Mouse (Mus musculus) midbrain, postnatal 0 days (tissue): Measurements from ENCODE around the gene Nr6a1. TPM values are rescaled to one million over a fixed set of nuclear protein-coding genes. Genes with fewer than 3 reads are reported as not detected.

Experiments
- ATAC-seq: fragments of 200-750 bp; cut with Nextera tagmentation; 2 replicates; pipeline ENCODE4 v1.8.0; 2017; ENCODE audit warnings: moderate number of reproducible peaks, mild to moderate bottlenecking, moderate TSS enrichment, moderate library complexity; ENCODE audit not compliant: low FRiP score
- DNase-seq: peaks from one replicate; pipeline ENCODE4 v3.0.0-alpha.2; 2015; ENCODE audit warnings: low spot score
- H3K27ac ChIP-seq: fragments of 300-500 bp; sonication (generic); 2 replicates; pipeline ENCODE4 v1.5.1; 2014; ENCODE audit warnings: low read depth, mild to moderate bottlenecking, low read length, mixed read lengths
- H3K27me3 ChIP-seq: fragments of 300-500 bp; sonication (generic); 2 replicates; pipeline ENCODE4 v1.6.1; 2014; ENCODE audit warnings: low read length, control low read depth, mixed read lengths; ENCODE audit not compliant: insufficient read depth
- H3K36me3 ChIP-seq: fragments of 300-500 bp; sonication (generic); 2 replicates; pipeline ENCODE4 v1.6.1; 2014; ENCODE audit warnings: low read length, control low read depth, mixed read lengths; ENCODE audit not compliant: insufficient read depth
- H3K4me1 ChIP-seq: fragments of 300-500 bp; sonication (generic); 2 replicates; pipeline ENCODE4 v1.6.1; 2014; ENCODE audit warnings: mild to moderate bottlenecking, control low read depth, antibody characterized with exemption, low read length, mixed read lengths; ENCODE audit not compliant: insufficient read depth
- H3K4me2 ChIP-seq: fragments of 300-500 bp; sonication (generic); 2 replicates; pipeline ENCODE4 v1.6.1; 2014; ENCODE audit warnings: low read depth, mild to moderate bottlenecking, low read length, mixed read lengths; ENCODE audit not compliant: poor library complexity, severe bottlenecking
- H3K4me3 ChIP-seq: fragments of 300-500 bp; sonication (generic); 2 replicates; pipeline ENCODE4 v1.5.1; 2014; ENCODE audit warnings: low read depth, mild to moderate bottlenecking, low read length, moderate library complexity
- H3K9ac ChIP-seq: fragments of 300-500 bp; sonication (generic); replicated peaks from 2 replicates; pipeline ENCODE4 v1.6.1; 2014; ENCODE audit warnings: mild to moderate bottlenecking, low read length, moderate library complexity, mixed read lengths; ENCODE audit not compliant: poor library complexity, severe bottlenecking
- H3K9me3 ChIP-seq: fragments of 300-500 bp; sonication (generic); 2 replicates; pipeline ENCODE4 v1.6.1; 2016; ENCODE audit warnings: low read length, control low read depth
- CTCF ChIP-seq: IDR thresholded peaks from 2 replicates; pipeline ENCODE4 v1.5.1; 2016; ENCODE audit warnings: antibody characterized with exemption, mild to moderate bottlenecking
- WGBS: fragments of 180-500 bp; shearing (Covaris S2); extraction: QIAGEN DNeasy Blood & Tissue Kit; methylation state at CpG from one replicate; pipeline ENCODE4 v1.1.7; 2014; 5-methylcytosine and 5-hydroxymethylcytosine counted together
- polyA plus RNA-seq: library from polyadenylated mRNA; unstranded; fragments of >200 nt; fragmentation: Nextera tagmentation; extraction: Ambion mirVana; gene quantifications from 2 replicates; pipeline ENCODE4 v1.2.1, GENCODE M21; 2015
- total RNA-seq: library from RNA; depleted of rRNA; stranded (reverse); fragments of >200 nt; gene quantifications from 2 replicates; pipeline ENCODE4 v1.2.3, GENCODE M21; 2014

Gene Nr6a1
- total and polyA plus RNA-seq, 2 experiments from 2014 or later: 0.93 to 4.9 TPM

DNA sequence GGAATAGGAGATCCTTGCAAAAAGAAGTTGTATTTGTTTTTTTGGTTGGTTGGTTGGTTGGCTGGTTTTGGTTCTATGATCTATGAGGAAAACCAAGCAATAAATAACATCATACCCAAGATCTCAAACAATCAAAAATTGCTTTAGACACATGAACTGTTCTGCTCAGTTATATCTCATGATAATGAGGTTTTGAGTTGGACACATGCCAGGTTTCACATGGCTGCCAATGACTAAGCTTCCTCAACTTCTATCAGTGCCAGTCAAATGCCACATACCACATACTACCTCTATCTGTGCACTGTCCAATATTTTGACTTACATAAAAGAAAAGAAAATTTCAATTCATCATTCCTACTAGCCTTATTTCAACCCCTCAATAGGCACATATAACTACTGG lies 101.3 kb downstream of the Nr6a1 start:
- Histone ChIP-seq H3K27me3 (no peaks in the 10 kb centered on the region), H3K9ac (no peak overlapping the region), H3K36me3 (no peaks in the 10 kb centered on the region), H3K9me3 (no peaks in the 10 kb centered on the region), H3K4me2 (no peak overlapping the region), H3K27ac (no peak overlapping the region), H3K4me3 (no peak overlapping the region), H3K4me1 (no peaks in the 10 kb centered on the region)
- ATAC-seq: no peak
- TF ChIP-seq CTCF: no peak
- DNase-seq: peak; percentile 18

DNA sequence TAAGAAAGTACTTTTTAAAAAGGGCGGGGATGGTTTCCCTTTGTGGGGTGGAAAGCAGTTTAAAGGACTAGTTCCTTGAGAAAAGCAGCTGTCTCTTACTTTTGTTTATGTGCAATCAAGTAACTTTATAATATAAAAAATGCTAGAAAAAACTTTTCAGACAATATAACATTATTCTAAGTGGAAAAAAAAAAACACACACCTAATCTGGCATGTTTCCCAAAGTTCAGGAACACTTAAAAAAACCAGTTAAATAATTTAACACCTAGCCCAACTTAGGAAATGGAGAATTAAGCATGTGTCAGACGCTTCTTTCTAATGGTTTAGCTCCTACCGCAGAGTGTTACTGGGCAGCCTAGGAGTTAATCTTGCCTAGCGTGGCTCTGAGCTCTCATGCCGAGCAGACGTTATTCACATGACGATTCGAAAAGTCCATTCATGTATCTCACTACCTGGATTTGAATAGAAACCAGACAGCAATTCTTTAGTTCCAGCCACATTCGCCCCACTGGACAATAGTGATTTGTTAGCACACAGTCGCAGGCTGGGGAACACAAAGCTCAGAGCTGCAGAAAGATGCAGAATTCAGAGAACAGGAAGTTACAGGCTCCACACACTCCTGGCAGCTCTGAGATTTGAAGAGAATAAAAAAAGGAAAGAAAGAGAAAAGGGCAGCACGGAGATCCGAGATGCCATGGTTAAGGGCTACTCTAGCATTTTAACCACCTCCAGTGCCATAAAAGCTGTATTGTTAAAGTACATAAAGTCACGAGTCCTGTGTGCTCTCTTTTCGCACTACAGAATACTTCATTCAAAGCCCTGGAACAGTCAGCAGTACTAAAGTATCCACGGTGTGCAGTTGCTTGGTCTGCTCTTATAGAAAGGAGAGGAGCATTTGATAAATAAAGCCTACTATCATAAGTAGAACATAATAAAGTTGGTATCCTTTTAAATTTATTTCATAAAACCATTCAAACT lies 102.4 kb downstream of the Nr6a1 start:
- TF ChIP-seq CTCF: no peak
- H3K4me3 ChIP-seq: peak overlapping the region; percentile 50
- no peak for ATAC-seq
- H3K36me3 ChIP-seq: no peaks in the 10 kb centered on the region
- peak; percentile 55 for DNase-seq
- under 1% methylated on average over 15 of the region's 15 CpGs for WGBS
- peak overlapping the region; percentile 77 for H3K27ac ChIP-seq
- H3K9me3 ChIP-seq: no peaks in the 10 kb centered on the region
- H3K27me3 ChIP-seq: no peaks in the 10 kb centered on the region
- H3K4me1 ChIP-seq: no peaks in the 10 kb centered on the region
- peak overlapping the region; percentile 42 for H3K9ac ChIP-seq
- peak overlapping the region; percentile 56 for H3K4me2 ChIP-seq

DNA sequence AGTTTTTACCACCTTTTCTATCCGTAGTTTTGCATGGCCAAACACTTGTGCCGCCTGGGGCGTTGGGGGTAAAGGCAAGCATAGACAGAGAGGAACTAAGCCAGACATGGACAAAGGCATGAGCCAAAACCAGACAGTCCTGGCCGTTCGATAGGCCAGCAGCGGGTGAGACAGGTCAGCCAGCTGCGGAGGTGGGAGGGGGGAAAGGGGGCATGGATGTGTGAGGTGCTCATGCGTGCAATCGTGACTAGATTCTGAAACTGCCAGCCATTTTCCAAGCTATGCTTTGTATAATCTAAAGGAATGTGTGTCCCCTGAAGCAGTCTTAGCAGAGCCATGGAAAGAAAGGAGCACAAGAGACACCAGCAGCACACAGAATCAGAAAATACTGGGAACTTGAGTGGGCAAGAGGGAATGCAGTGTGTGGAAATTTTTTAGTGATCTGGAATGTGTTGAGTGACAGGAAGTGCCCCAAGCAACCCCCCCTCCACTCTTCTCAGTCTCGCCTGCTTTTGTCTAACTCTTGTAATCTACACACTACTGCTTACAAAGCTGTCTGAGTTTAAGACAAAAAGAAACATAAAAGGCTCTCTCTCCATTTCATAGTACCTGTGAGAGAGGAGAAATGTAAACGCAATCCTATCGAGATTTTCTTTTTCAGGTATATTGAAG lies 103.4 kb downstream of the Nr6a1 start:
- H3K9ac ChIP-seq: peak overlapping the region; percentile 65
- H3K36me3 ChIP-seq: no peaks in the 10 kb centered on the region
- peak; percentile 67 for DNase-seq
- no peaks in the 10 kb centered on the region for H3K4me1 ChIP-seq
- H3K27me3 ChIP-seq: no peaks in the 10 kb centered on the region
- H3K27ac ChIP-seq: peak overlapping the region; percentile 83
- 2% methylated on average over 12 of the region's 12 CpGs for WGBS
- peak overlapping the region; percentile 50 for H3K4me3 ChIP-seq
- no peaks in the 10 kb centered on the region for H3K9me3 ChIP-seq
- peak; percentile 89 for ATAC-seq
- TF ChIP-seq CTCF: no peak
- peak overlapping the region; percentile 56 for H3K4me2 ChIP-seq

DNA sequence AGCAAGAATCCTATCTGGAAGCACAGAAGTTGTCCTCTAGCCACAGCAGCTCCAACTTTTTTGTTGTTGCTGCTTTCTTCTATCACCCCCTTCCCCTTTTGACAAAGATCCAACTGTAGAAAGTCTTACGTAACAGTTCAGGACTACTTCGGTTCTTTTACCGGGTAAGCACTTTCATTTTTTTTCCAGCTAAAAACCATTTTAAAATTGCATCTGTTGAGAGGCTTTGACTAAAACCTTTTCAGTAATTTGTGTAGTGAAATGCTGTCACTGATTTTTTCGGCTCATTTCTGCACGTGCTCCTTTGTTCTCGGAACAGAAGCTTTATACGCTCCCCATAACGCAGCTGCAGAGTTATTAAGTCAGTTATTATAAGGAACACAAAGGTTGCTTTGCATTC lies 104.1 kb downstream of the Nr6a1 start:
- H3K27me3 ChIP-seq: no peaks in the 10 kb centered on the region
- H3K36me3 ChIP-seq: no peaks in the 10 kb centered on the region
- no peaks in the 10 kb centered on the region for H3K9me3 ChIP-seq
- H3K4me1 ChIP-seq: no peaks in the 10 kb centered on the region
- peak overlapping the region; percentile 50 for H3K4me3 ChIP-seq
- DNase-seq (peak; percentile 57), ATAC-seq (peak; percentile 32; the same call in 1 of the 2 replicates)
- peak overlapping the region; percentile 65 for H3K9ac ChIP-seq
- H3K4me2 ChIP-seq: peak overlapping the region; percentile 56
- H3K27ac ChIP-seq: peak overlapping the region; percentile 83
- no peak for TF ChIP-seq CTCF
- WGBS: 3% methylated on average over 8 of the region's 8 CpGs

DNA sequence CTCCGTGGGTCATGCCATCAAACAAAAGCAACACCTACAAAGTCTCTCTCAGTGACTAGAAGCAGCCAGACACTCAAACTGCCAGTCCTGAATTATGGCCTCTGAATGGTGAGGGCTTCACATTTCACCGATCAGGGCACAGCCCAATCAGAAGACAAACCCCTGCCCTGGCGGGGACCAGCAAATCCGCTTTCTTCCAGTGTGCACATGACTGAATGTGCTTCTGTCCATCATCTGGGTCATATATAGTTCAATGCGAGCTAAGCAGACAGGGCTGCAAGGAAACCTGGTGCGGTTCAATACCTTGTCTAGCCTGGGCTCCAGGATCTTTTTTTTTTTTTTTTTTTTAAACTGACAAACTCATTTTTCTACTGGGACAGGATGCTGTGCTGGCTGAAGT lies 104.5 kb downstream of the Nr6a1 start:
- DNase-seq (peak; percentile 85), ATAC-seq (peak; percentile 90)
- H3K4me2 ChIP-seq: peak overlapping the region; percentile 56
- H3K36me3 ChIP-seq: no peaks in the 10 kb centered on the region
- H3K27ac ChIP-seq: peak overlapping the region; percentile 83
- no peaks in the 10 kb centered on the region for H3K4me1 ChIP-seq
- 3% methylated on average over 6 of the region's 6 CpGs for WGBS
- no peaks in the 10 kb centered on the region for H3K9me3 ChIP-seq
- H3K9ac ChIP-seq: 0 out of 2 replicates have a peak overlapping the region, but pooled peaks have one; percentile 65
- peak overlapping the region; percentile 50 for H3K4me3 ChIP-seq
- TF ChIP-seq CTCF: no peak
- H3K27me3 ChIP-seq: no peaks in the 10 kb centered on the region

DNA sequence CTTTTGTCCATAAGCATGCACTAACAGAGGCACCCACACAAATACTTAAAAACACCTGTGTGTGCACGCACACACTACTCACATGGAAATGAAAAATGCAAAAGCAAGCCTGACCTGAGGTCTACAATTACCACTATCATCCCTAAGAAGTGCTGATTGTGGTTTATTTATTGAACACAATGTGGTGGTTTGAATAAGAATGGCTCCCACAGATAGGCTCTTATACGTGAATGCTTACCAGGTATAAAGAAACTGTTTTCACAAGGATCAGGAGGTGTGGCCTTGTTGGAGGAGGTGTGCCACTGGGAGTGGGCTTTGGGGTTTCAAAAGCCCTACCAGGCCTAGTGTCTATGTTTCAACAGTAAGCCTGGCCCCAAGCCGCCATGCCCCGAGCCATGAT lies 110.0 kb downstream of the Nr6a1 start:
- no peaks in the 10 kb centered on the region for H3K27me3 ChIP-seq
- no peak for ATAC-seq
- no peak for TF ChIP-seq CTCF
- 88% methylated on average over 4 of the region's 4 CpGs for WGBS
- H3K4me2 ChIP-seq: no peak overlapping the region
- no peak overlapping the region for H3K9ac ChIP-seq
- DNase-seq: no peak
- H3K4me3 ChIP-seq: no peak overlapping the region
- no peaks in the 10 kb centered on the region for H3K4me1 ChIP-seq
- H3K27ac ChIP-seq: no peak overlapping the region
- H3K36me3 ChIP-seq: no peaks in the 10 kb centered on the region
- H3K9me3 ChIP-seq: no peaks in the 10 kb centered on the region
